Mouse (Mus musculus) splenic B cell, adult 2 months (primary cell): ENCODE results near the gene Mybl2.

Experiments used
- DNase-seq: peaks from one replicate; pipeline ENCODE4 v3.0.0-alpha.2; 2011; ENCODE audit warnings: low read depth, low spot score
- H3K27me3 ChIP-seq: 2 replicates; pipeline ENCODE4 v1.6.1; 2012; ENCODE audit warnings: mild to moderate bottlenecking, low read length, moderate library complexity, mixed read lengths; ENCODE audit not compliant: control insufficient read depth, poor library complexity, insufficient read depth, severe bottlenecking
- H3K36me3 ChIP-seq: 2 replicates; pipeline ENCODE4 v1.6.1; 2012; ENCODE audit warnings: mild to moderate bottlenecking, low read length, moderate library complexity, mixed read lengths; ENCODE audit not compliant: control insufficient read depth, poor library complexity, insufficient read depth, severe bottlenecking

Gene Mybl2

GRCm38 (mm10) chr2:163085047-163085446 lies 30.6 kb downstream of the Mybl2 start:
- no peaks in the 10 kb centered on the region for H3K36me3 ChIP-seq
- DNase-seq: no peak
- H3K27me3 ChIP-seq: no peaks in the 10 kb centered on the region

- Histone ChIP-seq H3K27me3 (no peaks in the 10 kb centered on the region), H3K36me3 (no peaks in the 10 kb centered on the region)
- no peak for DNase-seq
These were observed 32.1 kb downstream of the Mybl2 start for GRCm38 (mm10) chr2:163086561-163086960.

- Histone ChIP-seq H3K27me3 (no peaks in the 10 kb centered on the region), H3K36me3 (no peaks in the 10 kb centered on the region)
- DNase-seq: no peak
These were observed 33.2 kb downstream of the Mybl2 start, which contains the start of gene Gtsf1l for GRCm38 (mm10) chr2:163087728-163088127. Gene Gtsf1l (minus strand): TSS chr2:163087855.

- peak; percentile 31 for DNase-seq
- Histone ChIP-seq H3K36me3 (no peaks in the 10 kb centered on the region), H3K27me3 (no peaks in the 10 kb centered on the region)
These were observed 35.1 kb downstream of the Mybl2 start for GRCm38 (mm10) chr2:163089475-163090123.

- no peak for DNase-seq
- Histone ChIP-seq H3K27me3 (no peaks in the 10 kb centered on the region), H3K36me3 (no peaks in the 10 kb centered on the region)
These were observed 40.4 kb downstream of the Mybl2 start for GRCm38 (mm10) chr2:163094909-163095308.

GRCm38 (mm10) chr2:163095784-163096183 lies 41.3 kb downstream of the Mybl2 start:
- Histone ChIP-seq H3K36me3 (no peaks in the 10 kb centered on the region), H3K27me3 (no peaks in the 10 kb centered on the region)
- DNase-seq: no peak

- no peaks in the 10 kb centered on the region for H3K36me3 ChIP-seq
These were observed 45.4 kb downstream of the Mybl2 start for GRCm38 (mm10) chr2:163099919-163100318.

GRCm38 (mm10) chr2:163100551-163100950 lies 46.1 kb downstream of the Mybl2 start:
- DNase-seq: no peak
- H3K27me3 ChIP-seq: no peaks in the 10 kb centered on the region
- no peaks in the 10 kb centered on the region for H3K36me3 ChIP-seq

More at GRCm38 (mm10) chr2:163099919-163100318, 45.4 kb downstream of the Mybl2 start:
- no peaks in the 10 kb centered on the region for H3K27me3 ChIP-seq
- no peak for DNase-seq

GRCm38 (mm10) chr2:163101646-163102203 lies 47.2 kb downstream of the Mybl2 start:
- Histone ChIP-seq H3K27me3 (no peaks in the 10 kb centered on the region), H3K36me3 (no peaks in the 10 kb centered on the region)
- DNase-seq: peak; percentile 41

- Histone ChIP-seq H3K36me3 (no peaks in the 10 kb centered on the region), H3K27me3 (no peaks in the 10 kb centered on the region)
- DNase-seq: no peak
These were observed 47.7 kb downstream of the Mybl2 start for GRCm38 (mm10) chr2:163102216-163102615.

- Histone ChIP-seq H3K27me3 (no peaks in the 10 kb centered on the region), H3K36me3 (no peaks in the 10 kb centered on the region)
- DNase-seq: peak; percentile 3
These were observed 48.6 kb downstream of the Mybl2 start for GRCm38 (mm10) chr2:163102900-163103653.

GRCm38 (mm10) chr2:163104086-163104770 lies 49.7 kb downstream of the Mybl2 start:
- H3K36me3 ChIP-seq: no peaks in the 10 kb centered on the region
- DNase-seq: no peak
- no peaks in the 10 kb centered on the region for H3K27me3 ChIP-seq

GRCm38 (mm10) chr2:163108385-163108784 lies 53.9 kb downstream of the Mybl2 start:
- H3K27me3 ChIP-seq: no peaks in the 10 kb centered on the region
- no peaks in the 10 kb centered on the region for H3K36me3 ChIP-seq
- no peak for DNase-seq

- Histone ChIP-seq H3K36me3 (no peaks in the 10 kb centered on the region), H3K27me3 (no peaks in the 10 kb centered on the region)
- no peak for DNase-seq
These were observed 56.2 kb downstream of the Mybl2 start for GRCm38 (mm10) chr2:163110706-163111105.
